Mouse (Mus musculus): ENCODE data around the gene Myo10.

The Myo10 gene

DNA sequence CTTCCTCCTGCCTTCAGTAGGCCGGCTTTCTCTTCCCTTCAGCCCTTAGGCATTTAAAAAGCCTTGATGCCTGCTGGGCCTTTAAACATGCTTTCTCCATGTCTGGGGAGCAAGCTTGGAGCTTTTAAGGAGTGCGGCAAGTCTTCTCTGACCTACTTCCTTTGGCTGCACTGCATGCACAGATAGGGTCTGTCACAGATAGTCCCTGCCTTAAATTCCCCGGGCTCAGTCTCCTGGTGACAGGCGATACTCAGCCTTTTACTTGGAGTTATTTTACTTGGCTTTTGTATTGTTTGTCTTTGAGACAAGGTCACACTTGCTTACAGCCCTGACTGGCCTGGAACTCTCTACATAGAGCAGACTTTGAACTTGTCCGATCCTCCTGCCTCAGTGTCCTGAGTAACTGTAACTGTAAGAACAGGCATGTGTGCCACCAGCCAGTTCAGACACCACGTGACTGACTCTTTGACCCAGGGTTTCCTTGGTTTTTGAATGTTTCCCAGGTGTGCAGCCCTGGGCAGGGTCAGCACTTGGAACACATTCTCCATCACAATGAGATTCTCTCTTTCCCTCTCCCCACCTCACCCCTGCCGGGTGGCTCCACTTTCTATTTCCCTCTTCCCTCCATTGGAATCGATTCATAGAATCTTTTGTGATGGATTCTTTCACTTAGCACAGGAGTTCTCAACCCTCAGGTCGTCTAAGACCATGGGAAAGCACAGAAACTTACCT is 147.4 kb downstream of the Myo10 start:
- no peak for DNase-seq

DNA sequence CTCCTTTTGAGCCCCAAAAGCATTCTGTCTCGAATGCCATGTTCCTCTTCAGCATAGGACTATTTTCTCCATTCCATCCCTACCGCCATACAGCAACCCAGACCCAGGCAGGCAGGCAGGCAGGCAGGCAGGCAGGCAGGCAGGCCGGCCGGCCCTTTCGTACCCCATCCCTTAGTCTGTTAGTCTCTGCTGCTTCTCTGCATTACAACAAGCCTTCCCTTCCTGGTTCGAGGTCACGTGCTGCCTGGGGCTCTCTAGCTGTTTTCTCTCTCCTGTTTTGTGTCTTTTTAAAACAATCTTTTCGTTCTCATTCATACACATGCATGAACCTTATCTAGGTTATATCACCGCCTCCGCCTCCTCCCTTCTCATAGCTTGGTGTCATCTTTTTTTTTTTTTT is 149.5 kb downstream of the Myo10 start:
- DNase-seq: no peak

DNA sequence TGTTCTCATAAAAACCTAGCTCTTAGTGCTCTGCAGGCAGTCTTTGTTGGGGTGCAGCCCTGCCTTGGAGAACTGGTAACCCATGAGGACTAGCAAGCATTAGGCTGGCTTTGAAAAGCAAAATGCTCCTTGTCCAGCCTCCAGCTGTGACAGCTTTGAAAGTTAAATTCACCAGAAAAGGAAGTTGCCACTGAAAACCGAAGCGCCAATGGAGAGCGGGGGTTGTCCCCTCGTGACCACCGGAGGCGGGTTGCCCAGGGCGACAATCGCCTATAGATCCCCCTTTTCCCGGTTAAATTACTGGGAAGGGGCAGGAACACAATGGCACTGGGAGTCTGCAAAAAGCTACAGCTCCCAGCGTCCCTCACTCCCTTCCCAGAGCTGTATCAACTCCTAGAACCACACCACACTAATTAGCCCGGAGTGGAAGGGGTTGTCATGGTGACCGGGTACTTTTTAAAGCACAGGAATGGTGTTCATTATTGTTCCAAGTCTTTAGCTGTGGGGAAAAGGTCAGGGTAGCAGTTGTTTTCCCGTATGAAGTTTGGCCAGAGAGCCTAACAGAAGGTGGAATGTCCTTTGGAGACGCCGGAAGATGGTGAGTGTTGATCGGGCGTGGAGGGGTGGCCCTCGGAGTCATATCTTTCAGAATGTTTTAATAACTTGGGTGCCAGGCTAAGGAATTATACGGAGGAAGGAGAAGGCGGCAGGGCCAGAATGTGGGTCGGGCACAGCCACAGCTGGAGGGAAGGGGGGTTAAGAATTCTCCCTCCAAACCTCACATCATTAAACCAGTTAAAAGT is 151.6 kb downstream of the Myo10 start:
- peak; percentile 38 for DNase-seq

DNA sequence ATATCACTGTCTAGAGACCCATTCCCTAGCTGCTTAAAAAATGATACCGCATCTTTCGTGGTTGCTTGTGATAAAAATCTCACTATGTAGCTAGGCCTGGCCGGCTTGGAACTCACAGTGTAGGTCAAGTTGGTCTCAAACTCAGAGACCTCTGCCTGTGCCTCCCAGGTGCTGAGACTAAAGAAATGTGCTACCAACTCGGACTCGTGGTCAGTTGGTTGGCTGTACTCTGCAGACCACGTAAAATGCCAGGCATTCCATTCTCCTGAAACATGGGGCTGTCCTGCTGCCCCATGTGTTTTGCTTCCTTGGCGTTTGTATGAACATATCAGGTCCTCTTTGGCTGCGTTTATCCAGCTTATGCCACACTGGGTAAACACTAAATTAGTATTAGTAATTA is 156.6 kb downstream of the Myo10 start:
- DNase-seq: no peak

DNA sequence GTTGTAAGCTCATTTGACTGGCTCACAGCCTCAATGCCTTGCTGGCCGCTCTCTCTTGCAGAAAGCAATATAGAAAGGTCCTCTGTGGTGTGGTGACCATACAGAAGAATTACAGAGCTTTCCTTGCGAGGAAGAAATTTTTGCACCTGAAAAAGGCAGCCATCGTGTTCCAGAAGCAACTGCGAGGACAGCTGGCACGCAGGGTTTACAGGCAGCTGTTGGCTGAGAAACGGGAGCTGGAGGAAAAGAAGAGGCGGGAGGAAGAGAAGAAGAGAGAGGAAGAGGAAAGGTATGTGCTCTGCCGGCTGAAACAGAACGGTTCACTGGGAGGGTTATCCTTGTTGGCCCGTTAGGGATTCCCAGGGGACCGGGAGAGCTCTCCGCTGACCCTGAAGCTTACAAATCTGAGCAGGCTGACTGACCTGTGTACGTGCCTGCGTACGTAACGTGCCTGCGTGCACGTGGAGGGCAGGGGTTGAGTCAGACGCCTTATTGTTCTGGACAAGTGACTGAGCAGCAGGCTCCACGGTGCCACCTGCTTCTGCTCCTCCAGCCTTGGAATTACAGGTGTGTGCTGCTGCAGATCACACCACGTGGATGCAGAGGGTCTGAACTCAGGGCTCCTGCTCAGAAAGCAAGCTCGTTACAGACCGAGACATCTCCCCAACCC is 157.3 kb downstream of the Myo10 start:
- no peak for DNase-seq

DNA sequence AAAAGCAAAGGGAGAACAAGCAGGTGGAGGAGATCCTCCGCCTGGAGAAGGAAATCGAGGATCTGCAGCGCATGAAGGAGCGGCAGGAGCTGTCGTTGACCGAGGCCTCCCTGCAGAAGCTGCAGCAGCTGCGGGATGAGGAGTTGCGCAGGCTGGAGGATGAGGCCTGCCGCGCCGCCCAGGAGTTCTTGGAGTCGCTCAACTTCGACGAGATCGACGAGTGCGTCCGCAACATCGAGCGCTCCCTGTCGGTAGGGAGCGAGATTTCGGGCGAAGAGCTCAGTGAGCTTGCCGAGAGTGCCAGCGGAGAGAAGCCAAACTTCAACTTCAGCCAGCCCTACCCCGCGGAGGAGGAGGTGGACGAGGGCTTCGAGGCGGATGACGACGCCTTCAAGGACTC is 158.7 kb downstream of the Myo10 start:
- DNase-seq: no peak

DNA sequence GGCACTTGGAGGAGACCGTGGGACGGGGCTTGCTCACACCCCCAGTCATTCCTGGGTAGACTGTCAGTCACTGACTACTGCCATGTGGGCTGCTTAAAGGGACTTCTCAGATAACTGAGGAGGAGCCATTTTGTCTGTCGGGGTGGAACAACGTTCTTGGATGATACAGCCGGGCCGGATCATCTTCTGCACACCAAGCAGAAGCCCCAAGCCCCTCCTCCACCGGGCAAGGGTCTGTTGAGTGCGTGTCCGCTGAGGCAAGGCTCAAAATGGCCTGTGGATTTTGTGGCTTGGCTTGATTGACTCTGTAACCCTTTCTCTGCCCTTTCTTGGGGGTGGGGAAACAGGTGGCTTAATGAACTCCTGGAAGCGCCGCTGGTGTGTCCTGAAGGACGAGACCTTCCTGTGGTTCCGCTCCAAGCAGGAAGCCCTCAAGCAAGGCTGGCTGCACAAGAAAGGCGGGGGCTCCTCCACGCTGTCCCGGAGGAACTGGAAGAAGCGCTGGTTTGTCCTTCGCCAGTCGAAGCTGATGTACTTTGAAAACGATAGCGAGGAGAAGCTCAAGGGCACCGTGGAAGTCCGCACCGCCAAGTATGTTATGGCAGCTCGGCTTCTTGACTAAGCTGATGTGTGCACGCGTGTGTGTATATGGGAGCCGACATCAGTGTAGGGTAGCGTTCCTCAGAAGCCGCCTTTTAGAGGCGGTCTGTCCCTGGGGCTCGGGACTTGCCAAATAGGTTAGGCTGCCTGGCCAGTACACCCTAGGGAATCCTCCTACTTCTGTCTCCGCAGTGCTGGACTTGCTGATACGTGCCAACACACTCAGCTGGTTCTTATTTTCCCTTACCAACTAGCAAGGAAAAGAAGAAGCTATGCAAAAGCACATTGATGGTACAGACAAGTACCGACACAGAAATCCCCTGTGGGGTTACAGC is 163.4 kb downstream of the Myo10 start:
- no peak for DNase-seq

DNA sequence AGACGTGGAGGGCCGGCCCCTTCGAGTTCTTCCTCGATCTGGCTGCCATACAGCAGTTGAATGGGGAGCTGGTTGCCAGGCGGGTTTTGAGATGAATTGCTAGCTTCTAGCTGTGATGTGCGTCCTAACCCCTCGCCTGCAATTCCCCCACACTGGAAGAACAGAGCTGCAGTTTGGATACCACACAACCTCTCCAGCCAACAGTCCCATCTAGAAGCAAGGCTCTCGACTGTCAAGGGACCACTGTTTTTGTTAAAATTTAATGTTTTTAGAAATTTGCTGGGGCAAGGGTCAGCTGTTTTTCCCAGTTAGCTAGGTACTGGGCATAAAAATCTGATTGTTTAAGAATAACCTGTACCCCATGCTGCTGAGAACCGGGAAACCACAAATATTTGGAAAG is 165.1 kb downstream of the Myo10 start:
- DNase-seq: no peak

DNA sequence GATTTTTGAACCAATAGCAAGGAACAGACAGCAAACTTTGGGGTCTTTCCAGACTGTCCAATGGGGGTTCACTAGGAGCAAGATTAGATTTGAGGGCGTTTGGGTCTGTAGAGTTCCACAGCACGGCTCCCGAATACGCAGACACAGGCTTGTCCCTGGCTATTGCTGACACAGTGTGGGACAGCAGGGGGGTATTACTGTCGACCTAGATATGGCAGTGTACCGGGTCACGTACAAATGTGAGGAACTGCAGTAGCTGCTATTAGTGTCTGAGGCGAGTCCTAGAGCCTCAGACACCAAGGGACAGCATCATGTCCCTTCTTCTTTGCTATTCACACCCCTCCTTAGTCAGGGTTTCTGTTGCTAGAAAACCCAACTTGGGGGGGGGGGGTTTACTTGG is 165.6 kb downstream of the Myo10 start:
- no peak for DNase-seq

DNA sequence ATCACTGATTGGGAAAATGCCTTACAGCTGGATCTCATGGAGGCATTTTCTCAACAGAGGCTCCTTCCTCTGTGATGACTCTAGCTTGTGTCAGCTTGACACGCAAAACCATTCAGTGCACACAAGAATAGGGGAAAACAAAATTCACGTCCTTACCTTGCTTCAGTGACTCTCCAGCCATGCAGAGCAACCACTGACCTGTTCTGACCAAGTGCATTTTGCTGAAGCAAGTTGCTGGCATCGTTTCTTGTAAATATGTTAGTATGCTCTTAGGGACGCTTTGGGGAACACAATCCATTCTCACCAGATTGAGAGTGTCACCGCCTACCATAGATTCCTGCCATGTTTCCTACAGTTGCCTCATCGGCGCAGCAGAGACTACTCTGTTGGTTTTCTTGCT is 166.2 kb downstream of the Myo10 start:
- DNase-seq: no peak

DNA sequence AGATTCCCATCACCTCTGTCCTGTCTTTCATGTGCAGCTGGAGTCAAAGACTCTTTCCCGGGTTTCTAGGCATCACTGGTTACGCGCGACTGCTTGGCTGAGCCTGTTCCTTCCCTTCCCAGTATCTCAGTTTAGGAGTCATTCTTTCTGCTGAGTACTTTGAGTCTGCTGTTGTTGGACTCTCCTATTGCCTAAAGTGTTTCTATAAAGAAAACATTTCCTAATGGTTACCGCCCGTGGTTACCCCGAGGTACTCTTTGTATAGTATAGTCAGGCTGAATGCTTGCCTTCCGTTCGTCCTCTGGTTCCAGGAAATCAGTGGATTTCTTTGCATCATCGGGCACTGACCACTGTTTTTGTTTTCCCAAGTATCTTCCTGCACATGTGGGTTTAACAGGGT is 166.9 kb downstream of the Myo10 start:
- no peak for DNase-seq

DNA sequence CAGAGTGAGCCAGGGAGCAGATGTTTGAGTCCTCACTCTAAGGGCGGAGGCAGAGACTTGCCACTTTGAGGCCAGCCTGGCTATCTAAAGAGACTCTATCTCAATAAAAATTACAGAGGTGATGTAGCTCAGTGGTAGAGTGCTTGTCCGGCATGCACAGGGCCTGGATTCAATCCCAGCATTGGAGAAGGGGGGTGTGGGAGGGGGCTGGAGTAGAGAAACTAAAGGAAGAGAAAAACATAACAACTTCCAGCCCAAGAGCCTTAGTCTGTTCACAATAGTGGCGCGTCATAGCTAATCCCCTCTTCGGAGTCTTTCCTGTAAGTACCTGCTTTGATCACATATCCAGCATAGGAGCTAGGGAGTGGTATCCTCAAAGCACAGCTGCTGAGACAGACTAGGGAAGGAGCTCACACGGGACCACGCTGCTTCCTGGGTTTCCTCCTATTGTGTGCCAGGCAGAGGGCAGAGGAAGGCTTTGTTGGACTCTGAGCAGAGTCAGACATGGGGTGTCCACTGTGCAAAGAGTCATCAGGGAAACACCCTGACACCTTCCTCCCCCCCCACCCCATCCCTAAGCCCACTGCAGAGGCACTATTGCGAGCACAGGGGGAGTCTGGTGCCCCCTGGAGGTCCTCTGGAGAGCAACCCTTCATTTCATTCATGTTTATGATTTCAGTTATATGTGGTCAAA is 169.5 kb downstream of the Myo10 start:
- DNase-seq: peak; percentile 38

DNA sequence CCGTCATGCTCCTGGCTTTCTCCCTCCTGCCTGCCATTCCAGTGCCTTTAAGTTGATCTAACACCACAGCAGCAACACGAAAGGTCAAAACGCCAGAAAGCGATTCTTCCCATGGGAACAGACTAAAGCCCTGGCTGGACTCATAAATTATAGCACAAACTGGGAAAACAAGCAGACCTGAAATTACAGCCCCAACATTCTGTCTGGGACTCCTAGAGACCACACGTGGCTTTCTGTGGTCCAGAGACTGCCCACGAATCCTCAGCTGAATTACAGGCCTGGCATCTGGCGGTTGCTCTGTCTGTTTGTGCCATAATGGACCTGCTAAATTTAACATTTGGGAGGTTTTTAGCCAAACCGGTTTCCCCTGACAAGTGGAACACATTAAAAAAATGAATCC is 171.8 kb downstream of the Myo10 start:
- DNase-seq: no peak

DNA sequence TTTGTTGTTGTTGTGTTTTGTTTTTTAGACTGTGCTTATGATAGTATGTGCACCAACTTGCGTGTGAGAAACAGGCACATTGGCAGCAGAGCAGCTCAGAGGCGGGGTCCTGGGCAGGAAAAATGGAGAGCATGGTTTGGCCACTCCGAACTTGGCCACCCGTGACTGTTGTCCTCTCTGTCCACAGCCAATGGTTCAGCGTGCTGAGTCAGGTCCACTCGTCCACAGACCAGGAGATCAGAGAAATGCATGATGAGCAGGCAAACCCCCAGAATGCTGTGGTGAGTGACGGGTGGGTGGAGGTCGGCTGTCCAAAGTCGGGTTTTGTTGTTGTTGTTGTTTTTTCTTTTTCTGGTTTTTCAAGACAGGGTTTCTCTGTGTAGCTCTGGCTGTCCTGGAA is 173.2 kb downstream of the Myo10 start:
- no peak for DNase-seq

DNA sequence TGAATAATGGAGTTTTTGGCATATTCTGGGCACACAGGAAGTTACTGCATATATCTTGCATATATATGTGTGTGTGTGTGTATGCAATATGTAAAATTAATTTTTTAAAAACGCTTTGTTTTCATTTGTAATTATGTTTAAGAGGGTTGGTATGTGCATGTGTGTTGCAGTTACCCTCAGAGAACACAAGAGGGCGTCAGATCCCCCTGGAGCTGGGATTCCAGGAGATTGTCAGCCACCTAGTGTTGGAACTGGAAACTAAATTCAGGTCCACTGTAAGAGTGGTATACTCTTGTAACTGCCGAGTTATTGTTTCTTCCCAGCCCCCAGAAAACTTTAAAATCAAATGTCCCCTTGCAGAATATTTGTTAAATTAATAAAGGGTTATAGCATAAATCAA is 174.0 kb downstream of the Myo10 start:
- DNase-seq: peak; percentile 51

DNA sequence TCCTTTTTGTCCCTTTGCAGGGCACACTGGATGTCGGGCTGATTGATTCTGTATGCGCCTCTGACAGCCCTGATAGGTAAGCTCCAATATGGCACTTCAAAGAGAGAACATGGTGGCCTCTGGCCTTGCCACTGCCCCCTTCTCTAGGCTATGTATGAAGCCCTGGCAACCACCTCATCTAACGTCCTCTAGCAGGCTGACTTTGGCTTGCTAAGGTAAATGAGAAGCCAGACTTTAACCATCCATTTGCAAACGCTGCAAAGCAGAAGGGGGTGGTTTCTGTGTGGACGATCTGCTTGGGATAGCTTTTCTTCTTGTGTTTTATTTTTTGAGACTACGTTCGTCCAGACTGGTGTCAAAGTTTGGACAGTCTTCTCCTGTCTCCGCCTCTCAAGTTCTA is 174.9 kb downstream of the Myo10 start:
- no peak for DNase-seq

DNA sequence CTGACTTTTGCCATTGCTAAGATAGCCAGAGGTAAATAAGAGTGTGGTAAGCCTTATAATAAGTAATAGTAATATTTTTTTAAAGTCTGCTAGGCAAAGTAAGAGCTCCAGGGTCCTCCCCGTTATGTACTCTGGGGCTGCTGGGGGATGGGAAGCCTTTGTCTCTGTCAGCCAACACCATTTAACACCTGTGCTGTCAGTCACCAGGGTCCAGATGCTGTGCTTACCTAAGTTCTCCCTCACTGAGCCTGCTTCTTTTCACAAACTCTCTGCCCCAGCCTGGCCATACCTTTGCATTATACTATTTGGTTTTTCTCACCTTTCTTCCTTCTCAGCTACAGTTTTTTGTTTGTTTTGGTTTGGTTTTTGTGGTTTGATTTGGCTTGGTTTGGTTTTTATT is 175.6 kb downstream of the Myo10 start:
- DNase-seq: no peak

DNA sequence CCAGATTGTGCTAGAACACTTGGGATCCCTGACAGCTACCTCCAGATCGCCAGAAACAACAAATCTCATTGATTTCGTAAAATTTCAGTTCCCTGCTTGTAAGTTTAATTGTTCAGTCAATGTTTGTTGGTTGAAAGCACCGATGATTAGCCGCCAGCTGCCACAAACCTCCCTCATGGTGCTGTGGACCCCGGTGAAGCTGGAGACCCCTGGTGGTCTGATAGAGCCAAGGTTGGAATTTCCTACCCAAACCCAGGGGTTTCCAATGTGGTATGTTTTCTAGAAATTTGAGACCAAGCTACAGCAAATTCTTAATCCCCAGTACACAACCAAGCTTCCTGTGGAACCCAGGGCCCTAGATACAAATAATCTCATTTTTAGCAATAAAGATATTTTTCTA is 179.4 kb downstream of the Myo10 start:
- no peak for DNase-seq

DNA sequence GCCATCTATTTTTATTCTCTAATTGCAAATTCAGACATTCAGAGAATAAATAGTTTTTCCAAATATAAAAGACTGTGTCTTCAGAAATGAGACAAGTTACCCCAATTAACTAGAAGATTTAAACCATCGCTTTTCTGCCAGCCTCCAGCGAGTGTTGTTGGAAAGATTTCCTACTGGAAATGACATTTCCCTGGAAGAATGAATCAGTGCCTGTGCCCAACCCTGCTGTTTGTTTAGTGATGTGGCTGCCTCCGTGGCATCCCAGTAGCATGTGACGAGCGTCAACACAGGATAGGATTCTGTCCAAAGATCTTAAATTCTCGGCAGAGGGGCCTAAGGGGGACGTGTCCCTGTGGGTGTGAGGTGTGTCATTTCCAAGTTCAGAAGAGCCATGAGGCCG is 179.9 kb downstream of the Myo10 start:
- DNase-seq: no peak

DNA sequence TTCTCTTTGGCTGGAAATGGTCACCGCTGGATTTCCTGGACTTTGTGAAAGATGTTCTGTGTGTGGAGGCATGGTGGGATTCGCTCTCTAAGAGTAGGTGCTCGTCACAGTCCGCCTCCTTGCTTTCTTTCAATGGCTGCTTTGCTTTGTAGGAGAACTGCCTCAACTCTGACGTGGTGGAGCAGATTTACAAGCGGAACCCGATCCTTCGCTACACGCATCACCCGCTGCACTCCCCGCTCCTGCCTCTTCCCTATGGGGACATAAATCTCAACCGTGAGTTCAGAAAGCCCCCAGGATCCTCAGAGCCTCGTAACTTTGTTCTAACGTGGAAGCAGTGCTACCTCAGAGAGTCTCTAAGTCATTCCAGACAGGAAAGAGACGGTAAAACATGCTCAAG is 180.8 kb downstream of the Myo10 start:
- no peak for DNase-seq

DNA sequence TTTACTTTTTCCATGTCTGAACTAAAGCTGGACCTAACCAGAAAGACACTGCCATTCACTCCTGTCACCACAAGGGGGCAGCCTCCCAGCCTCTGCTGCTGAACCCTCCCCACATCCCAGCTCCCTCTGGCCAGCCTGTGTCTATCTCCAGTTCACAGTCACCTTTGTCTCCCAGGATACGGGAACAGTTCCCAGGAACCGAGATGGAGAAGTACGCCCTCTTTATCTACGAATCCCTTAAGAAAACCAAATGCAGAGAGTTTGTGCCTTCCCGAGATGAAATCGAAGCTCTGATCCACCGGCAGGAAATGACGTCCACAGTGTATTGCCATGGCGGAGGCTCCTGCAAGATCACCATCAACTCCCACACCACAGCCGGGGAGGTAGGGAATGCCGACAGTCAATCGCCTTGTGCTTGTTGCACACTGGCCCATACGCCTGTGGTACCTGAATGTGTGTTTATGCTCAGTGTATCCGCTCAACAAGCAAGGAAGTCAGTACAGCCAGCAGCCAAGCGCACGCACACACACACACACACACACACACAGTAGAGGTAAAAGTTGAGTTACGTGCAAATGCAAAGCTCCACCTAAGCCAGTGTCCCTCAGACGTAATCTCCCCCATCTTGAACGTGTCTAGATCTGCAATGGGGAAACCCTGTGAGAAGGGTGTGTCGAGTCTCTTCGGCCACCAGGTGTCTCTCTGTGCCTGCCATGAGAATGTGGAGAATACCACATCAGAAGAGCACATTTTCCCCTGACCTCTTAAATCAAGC is 183.2 kb downstream of the Myo10 start:
- DNase-seq: peak; percentile 84

DNA sequence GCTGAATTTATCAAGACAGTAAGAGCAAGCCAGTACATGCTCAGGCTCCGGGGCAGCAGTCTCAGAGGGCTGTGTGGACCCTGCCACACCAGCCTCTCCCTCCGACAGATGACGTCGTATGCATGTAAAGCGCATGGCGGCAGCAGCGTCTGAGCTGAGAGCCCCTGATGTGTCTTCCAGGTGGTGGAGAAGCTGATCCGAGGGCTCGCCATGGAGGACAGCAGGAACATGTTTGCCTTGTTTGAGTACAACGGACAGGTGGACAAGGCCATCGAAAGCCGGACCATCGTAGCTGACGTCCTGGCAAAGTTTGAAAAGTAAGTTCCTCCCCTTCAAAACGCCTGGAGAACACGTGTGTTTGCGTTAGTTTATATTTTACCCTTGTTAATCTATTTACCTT is 184.0 kb downstream of the Myo10 start:
- no peak for DNase-seq

Measured in thymus, postnatal 4 days (tissue).